Mouse (Mus musculus): ENCODE measurements around the gene Grap. TPM values are rescaled to one million over a fixed set of nuclear protein-coding genes. Genes with fewer than 3 reads are reported as not detected.

Grap gene
- total RNA-seq, 2 experiments from 2014 or later = 1.4 to 9.2 TPM

DNA sequence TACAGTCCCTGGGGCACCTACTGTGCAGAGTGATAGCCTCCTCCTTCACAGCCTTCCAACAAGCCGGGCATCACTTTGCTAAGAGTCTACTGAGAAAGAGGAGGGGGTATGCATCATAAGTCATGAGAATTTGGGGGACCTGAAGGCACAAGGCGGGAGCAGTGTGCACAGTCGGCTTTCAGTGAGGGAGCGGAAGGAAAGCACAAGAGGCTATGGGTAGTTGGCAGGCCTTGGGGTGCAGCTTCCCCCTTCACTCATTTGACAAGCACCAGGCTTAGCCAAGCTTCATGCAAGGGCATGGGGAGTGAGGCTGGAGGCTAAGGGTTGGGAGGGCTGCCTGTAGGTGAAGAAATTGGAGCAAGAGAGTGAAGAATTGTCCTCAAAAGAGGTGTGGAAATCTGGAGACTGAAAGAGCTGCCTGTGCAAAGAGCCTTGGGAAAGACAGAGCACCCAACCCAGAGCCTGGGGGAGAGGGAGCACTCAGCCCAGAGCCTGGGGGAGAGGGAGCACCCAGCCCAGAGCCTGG lies 1.8 kb downstream of the Grap start:
- no peak; the same call in 1 of the 2 replicates for ATAC-seq (replicated peaks; ENCODE audit: low FRiP score, poor library complexity, severe bottlenecking)

DNA sequence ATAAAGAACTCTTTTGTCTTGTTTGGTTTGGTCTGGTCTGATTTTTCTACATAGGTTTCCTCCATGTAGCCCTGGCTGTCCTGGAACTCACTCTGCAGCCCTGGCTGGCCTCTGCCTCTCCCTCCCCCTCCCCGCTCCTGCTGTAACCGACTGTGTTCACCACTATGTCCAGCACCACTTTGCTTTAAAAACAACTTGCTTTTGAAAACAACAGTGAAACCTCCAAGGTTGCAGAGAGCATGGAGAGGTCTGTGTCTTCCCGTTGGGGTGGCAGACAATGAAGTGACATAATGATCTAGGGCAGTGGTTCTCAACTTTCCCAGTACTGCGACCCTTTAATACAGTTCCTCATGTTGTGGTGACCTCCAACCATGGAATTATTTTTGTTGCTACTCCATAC lies 2.6 kb downstream of the Grap start:
- ATAC-seq (replicated peaks; ENCODE audit: low FRiP score, poor library complexity, severe bottlenecking) = no peak

DNA sequence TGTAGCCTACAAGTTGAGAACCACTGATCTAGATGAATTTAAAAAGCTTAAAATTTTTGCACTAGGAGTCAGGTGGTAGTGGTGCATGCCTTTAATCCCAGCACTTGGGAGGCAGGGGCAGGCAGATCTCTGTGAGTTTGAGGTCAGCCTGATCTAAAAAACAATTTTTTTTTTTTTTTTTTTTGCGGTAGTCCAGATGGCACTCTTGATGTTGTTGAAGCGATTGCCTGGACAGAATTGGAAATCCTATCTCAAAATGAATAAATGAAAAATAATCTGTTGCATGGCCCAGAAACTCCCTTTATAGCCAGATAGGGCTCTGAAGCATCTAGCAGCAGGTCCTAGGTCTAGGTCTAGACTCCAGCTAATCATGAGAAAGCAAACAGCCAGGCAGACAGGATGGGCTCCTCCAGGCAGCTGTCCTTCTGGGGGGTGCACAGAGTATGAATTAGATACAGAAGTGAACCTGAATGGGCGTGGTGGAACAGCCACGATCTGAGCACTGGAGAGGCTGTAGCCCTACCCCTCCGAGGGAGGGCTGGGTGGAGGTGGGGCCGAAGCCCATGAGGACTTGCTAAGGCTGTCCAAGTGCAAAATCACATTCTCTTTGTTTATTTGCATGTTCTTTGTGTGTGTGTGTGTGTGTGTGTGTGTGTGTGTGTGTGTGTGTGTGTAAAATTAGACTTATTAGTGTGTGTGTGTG lies 3.2 kb downstream of the Grap start:
- no peak for ATAC-seq (replicated peaks; ENCODE audit: low FRiP score, poor library complexity, severe bottlenecking)

GRCm38 (mm10) chr11:61657432-61657831 lies 4.4 kb downstream of the Grap start:
- ATAC-seq (replicated peaks; ENCODE audit: low FRiP score, poor library complexity, severe bottlenecking) = no peak

DNA sequence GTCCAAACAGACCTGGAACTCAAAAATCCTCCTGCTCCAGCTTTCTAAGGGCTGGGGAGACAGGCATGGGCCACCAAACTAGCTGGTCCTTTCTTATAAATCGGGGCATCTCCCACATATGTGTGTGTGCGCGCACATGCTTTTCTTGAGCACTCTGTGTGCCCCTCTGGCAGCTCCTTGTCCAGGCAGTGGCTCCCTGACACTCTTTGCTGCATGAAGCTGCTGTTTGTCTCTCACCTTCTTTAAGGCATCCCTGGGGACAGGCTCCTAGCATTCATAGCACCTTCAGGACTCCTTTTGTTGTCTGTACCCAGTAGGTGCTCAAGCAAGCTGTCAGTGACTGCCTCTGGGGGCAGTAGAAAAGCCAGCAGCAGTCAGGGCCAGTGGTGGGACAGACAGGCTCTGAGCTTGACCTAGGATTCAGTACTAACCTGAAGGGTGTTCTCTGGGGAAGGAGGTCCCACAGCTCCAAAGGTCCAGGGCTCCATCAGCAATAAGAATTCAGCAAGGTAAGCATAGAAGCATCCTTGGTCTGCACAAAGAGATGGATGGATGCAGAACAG lies 5.4 kb downstream of the Grap start:
- no peak for ATAC-seq (replicated peaks; ENCODE audit: low FRiP score, poor library complexity, severe bottlenecking)

DNA sequence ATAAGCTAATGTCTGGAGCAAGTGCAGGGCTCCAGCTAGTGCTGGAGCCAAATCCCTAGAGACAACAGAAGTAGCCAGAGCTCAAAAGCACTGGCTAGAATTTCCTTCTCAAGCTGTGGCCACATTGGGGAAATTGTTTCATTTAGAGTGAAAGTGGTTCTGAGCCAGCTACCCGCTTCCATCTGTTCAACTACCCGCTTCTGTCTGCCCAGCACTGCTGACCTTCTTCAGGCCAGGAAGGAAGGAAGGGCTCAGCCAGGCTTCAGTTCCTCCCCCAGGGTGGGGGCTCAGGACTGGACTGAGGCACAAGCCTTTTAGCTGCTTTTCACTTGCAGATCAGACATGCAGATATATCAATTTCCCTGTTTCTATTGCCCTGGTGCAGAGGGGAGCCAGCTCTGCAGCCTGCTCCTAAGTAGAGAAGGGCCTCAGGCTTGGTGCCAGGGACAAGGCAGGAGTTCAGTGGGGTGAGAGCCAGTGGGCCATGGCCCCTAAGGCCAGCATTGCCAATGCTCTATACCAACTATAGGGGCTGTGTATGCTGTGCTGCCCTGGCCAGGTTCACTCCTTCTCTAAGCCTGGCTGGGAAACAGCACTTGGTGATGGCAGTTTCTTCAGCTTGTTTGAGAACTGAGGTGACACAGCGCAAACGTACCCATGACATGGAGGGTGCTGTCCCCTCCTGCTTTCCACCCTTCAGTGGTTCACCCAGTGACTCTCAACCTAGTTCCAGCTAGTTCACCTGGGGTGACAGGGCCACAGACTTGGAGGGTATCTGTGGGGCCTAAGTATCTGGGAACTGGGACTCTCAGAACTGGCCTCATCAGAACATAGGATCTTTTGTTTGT lies 6.2 kb downstream of the Grap start:
- ATAC-seq (replicated peaks; ENCODE audit: low FRiP score, poor library complexity, severe bottlenecking) = no peak

DNA sequence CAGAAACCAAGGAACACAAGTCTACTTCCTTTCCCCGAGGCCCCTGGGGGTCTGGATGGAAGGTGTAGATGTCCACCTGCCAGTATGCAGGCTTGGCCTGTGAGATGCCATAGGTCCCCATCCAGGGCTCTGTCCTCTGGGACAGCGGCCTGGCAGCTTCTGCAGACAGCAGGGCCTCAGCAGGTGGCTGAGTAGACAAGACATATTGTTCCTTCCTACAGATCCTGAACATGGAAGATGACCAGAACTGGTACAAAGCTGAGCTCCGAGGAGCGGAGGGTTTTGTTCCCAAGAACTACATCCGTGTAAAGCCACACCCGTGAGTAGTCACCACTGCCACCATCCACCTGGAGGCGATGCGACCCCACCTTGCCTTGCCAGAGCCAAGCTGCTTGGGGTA lies 6.9 kb downstream of the Grap start:
- no peak for ATAC-seq (replicated peaks; ENCODE audit: low FRiP score, poor library complexity, severe bottlenecking)

GRCm38 (mm10) chr11:61660806-61661392 lies 7.8 kb downstream of the Grap start:
- ATAC-seq (replicated peaks; ENCODE audit: low FRiP score, poor library complexity, severe bottlenecking) = no peak

GRCm38 (mm10) chr11:61662189-61662588 lies 9.1 kb downstream of the Grap start:
- ATAC-seq (replicated peaks; ENCODE audit: low FRiP score, poor library complexity, severe bottlenecking) = no peak

GRCm38 (mm10) chr11:61665401-61665800 lies 12.3 kb downstream of the Grap start:
- no peak for ATAC-seq (replicated peaks; ENCODE audit: low FRiP score, poor library complexity, severe bottlenecking)

DNA sequence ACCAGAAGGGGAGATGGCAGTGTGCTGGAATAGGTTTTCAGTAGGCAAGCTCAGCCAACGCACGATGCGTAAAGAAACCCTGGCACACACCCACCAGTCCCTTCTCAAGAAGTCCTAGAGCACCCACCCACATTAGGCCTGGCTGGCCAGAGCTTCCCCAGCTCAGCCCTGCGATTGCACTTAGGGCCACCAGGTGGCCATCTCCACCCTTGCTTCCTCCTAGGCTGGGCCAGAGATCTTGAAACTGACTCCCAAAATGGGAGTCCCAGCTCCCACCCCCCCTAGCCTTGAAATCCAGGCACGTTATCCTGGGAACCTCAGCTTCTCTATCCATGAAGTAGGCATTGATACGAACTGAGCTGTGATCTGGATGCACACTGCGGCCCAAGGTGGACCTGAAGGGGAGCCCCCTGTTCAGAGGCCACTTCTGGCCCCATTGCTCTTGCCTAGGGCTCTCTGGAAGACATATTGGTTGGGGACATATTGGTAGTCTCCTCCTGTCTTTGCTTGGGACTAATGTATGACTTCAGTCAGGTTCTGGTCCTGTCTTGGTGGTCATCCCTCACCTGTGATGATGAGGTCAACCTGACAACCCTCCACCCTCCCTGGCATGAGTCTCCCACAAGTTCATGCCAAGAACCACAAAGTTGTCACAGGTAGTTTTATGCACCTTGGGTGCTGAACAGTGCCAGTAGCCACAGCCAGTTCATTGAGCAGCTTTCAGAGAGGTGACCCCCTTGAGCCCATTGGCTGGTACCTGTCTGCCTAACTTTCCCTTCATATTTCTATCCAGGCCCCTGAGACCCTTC lies 13.1 kb downstream of the Grap start:
- ATAC-seq (replicated peaks; ENCODE audit: low FRiP score, poor library complexity, severe bottlenecking) = 0 out of 2 replicates have a peak, but pooled peaks have one; percentile 37

GRCm38 (mm10) chr11:61667248-61667647 lies 14.2 kb downstream of the Grap start:
- no peak for ATAC-seq (replicated peaks; ENCODE audit: low FRiP score, poor library complexity, severe bottlenecking)

DNA sequence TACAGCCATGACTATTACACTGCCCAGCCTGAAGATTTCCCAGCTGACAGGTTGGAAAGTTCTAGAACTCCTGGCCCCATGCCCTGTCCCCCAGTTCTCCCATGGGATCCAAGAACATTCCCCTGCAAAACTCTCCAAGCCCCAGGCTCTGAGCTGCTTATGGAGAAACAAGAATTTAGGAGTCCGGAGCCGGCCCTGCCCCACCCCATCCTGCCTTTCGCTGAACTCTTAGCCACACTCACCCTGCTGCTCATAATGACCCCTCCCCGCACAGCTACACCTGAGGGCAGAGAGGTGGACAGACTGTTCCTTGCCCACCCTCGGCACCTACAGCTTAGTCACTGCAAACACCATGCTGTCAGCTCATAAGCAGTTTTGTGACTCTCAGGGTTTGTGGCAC lies 14.7 kb downstream of the Grap start:
- no peak for ATAC-seq (replicated peaks; ENCODE audit: low FRiP score, poor library complexity, severe bottlenecking)

GRCm38 (mm10) chr11:61669492-61670490 lies 16.7 kb downstream of the Grap start:
- ATAC-seq (replicated peaks; ENCODE audit: low FRiP score, poor library complexity, severe bottlenecking) = no peak

GRCm38 (mm10) chr11:61671781-61672383 lies 18.8 kb downstream of the Grap start:
- no peak for ATAC-seq (replicated peaks; ENCODE audit: low FRiP score, poor library complexity, severe bottlenecking)

GRCm38 (mm10) chr11:61673686-61674085 lies 20.6 kb downstream of the Grap start:
- ATAC-seq (replicated peaks; ENCODE audit: low FRiP score, poor library complexity, severe bottlenecking) = no peak

DNA sequence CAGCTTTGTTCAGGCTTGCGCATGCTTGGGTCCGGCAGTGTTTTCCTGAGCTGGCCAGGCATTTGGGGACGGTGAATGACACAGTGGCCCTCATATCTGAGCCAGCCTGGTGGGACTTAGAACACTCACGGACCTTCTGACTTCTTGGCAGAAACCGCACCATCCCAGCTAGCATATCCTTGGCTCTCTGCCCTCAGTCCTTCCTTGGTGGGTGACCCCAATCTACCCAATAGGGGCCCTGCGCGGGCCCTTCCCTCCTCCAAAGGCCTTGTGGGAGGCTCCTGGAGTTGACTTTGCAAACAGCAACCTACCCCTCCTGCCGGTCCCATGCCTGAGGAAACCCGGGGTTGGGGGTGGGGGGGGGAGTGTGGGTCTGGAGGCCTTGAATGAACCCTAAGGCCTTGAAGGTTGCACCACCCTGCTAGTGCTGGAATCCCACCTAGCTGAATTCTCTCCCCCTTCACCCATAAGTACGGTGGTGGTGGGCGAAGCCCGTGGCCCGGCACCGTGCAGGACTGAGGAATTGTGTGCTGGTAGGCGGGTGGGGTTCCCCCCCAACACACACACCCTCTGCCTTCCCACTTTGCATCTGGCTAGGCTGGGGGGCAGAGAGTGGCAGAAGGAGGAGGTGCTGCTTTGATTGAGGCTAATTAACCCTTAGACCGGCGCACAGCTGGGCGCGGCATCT lies 21.2 kb downstream of the Grap start:
- ATAC-seq (replicated peaks; ENCODE audit: low FRiP score, poor library complexity, severe bottlenecking) = no peak
